Mouse (Mus musculus): ENCODE results near the gene Timd2.

DNA sequence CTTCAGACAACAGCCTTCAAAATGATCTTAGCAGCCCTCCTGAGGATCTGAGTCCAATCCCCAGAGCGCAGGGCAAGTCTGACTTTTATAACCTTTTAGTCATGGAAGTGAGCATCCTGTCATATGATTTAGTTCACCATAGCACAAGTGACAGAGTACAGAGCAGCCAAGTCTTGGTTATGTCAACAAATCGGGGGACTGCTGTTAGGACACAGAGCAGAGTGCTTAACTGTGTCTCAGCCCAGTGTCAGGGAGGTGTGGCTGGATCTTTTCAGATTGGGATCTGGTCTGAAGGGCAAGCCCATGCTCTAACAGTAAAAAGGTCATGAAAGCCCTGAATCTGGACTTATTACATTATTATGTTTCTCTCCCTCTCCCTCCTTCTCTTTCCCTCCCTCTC is 46.8 kb upstream of the Timd2 start:
- no peak for TF ChIP-seq CTCF (IDR thresholded peaks at IDR 0.05; ENCODE audit: control insufficient read depth, insufficient read depth, insufficient read length)
- TF ChIP-seq MAX (IDR thresholded peaks at IDR 0.05), result no peak
- TF ChIP-seq MYOG (IDR thresholded peaks at IDR 0.05; ENCODE audit: control insufficient read depth, extremely low read depth, insufficient read length), result no peak
- TF ChIP-seq USF1 (IDR thresholded peaks at IDR 0.05; ENCODE audit: low read depth), result no peak
- TF ChIP-seq MYOD1 (IDR thresholded peaks at IDR 0.05; ENCODE audit: control insufficient read depth, insufficient read length, low read depth), result no peak
- TF ChIP-seq CEBPB (IDR thresholded peaks at IDR 0.05; ENCODE audit: low read depth), result no peak
